Mouse (Mus musculus): ENCODE measurements around the gene Camkv. TPM values are rescaled to one million over a fixed set of nuclear protein-coding genes. Genes with fewer than 3 reads are reported as not detected.

Gene Camkv
- total RNA-seq, 1 experiment from 2014 or later: 3.1 TPM

DNA sequence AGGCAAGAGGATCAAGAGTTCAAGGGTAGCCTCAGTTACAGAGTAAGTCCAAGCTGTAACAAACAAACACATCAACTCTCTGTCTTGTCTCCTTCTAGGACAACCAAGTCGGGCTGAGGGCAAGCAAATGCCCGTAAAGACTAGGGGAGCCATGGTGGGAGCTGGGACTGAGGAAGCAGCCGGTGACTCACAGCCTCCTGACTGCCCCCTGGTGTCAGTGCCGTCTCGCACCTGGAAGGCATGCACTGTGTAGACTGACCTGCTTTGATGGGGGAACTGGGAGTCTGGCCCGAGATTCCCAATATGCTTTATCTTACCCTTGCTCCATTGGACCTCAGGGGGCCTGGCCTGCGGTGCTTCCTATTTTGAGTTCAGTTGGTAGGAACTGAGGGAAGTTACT, 12.5 kb upstream of the Camkv start:
- peak; percentile 61 for DNase-seq

DNA sequence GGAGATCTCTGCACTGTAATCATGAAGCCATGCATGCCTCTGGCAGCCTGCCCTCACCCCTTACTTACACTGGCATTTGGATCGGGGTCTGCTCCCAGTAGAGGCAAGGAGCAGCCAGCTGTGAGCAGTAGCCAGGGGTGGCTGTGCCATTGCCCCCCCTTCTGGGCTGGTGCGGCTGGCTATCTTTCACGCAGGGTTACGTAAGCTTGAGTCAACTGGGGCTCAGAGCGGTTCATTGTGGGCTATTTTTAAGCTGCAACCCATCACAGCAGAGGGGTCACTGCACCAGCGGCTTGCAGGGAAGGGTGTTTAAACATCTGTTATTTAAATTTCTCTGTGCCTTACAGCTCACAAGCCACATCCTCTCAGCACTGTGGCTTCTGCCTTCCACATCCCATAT, 11.5 kb upstream of the Camkv start:
- DNase-seq: no peak

DNA sequence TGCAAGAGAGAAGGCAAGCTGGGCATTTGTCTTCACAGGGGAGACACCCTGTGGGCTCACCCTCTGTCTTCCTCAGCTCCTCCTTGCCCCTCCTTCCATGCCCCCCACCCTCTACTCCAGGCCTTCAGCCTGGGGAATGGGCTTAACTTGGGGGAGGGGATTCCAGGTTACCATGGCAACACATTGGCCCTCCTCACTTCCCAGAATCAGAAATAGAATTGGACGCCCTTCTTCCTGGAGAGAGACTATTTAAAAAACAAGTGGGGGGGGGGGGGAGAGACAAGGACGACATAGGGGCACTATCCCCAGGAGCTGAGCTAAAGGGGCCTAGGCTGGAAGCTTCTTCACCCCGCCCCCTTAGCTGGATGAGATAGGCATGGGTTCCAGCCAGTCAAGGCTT, 10.2 kb upstream of the Camkv start:
- DNase-seq: no peak

DNA sequence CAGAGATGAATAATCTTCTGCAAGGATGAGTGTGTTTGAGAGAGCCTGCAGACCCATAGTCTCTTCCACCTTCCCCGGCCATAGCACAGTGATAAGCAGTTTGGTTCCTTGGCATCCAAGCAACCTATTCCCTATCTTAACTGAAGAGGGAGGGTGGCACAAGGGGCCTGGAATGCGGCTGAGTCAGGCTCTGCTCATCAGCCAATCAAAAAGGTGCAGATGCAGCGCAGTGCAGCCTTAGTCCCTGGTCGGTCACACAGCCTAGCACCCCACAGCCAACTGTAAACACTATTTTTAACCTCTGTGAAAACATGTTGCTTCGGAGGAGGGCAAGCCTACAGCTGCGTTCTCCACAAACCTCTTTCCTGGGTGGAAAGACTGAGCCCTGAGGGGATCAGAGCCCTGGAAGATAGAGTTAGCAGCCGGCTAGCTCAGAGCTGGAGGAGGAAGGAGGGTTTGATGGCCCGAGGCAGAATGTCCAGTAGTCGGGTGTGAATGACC, 8.5 kb upstream of the Camkv start:
- no peak for DNase-seq

DNA sequence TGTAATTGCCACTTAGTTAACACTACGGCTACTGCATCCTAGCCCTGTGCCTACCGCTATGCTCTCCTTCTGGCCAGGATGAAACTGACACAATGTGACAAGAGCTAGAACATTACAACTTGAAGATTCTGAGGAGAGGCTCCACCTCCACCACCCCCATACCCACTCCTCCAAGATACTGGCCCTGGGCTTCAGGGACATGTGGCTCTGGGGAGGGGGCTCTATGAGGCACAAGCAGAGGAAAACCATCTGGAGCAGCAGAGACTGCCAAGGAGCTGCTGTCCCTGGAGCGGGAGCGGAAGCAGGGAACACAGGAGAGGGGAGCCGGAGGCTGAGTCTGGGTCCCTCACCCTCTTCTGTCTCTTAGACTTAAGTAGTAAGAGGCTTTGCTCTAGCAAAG, 7.7 kb upstream of the Camkv start:
- no peak for DNase-seq

DNA sequence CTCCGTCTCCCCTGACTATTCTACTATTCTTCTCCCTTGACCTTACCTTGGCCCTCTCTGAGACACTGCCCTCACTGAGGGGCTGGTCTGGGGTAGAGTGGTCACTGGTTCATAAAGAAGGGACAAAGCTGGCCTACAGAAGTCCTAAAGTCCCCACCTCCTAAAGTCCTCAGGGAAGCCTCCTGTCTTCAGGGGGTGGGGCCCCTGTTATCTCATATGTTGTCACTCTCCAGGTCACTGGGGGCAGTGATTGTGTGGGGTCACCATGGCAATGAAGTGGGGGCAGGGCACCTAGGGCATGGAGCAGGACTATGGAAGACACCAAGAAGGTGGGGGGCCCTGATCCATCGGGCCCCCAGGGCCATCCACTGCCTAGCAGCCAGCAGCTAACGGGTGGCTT, 7.3 kb upstream of the Camkv start, which contains the start of gene Actl11:
Gene Actl11 (plus strand): TSS at position 301 of the 400 bp plus-strand sequence.
- DNase-seq: no peak

DNA sequence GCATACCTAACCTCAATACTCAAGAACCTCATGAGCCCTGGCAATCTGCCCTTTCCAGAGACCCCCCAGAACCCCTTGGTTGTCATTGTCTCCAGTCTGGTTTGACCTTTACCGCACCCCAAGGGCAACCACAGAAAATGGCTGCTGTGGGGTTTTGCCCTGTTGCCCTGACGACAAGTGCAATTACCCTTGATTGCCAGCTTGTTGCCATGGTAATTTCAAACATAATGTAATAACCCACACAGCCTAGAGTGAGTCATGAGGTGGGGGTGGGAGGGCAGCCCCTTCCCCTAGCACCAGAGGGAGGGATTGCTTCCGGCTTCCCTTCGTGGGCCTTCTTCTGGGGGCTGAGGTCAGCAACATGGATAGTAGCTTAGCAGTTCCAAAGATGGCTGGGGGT, 3.3 kb upstream of the Camkv start:
- DNase-seq: no peak

DNA sequence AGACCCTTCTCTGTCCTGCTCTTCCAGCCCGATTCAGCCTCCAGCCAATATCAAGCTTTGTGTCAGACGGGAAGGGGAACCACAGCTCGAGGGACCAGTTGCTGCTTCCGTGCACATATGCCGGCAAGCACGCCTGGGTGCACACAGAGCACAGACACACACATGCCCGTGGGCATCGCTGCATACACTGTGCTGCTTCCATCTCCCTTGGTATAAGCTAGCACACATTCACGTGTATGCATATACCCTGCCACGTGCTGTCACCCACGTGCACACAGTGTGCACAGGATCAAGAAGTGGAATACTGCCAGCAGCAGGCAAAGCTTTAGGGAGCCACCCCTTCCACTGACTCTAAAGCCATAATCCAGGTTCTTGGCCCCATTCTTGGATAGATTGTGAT, 1.3 kb upstream of the Camkv start:
- no peak for DNase-seq

DNA sequence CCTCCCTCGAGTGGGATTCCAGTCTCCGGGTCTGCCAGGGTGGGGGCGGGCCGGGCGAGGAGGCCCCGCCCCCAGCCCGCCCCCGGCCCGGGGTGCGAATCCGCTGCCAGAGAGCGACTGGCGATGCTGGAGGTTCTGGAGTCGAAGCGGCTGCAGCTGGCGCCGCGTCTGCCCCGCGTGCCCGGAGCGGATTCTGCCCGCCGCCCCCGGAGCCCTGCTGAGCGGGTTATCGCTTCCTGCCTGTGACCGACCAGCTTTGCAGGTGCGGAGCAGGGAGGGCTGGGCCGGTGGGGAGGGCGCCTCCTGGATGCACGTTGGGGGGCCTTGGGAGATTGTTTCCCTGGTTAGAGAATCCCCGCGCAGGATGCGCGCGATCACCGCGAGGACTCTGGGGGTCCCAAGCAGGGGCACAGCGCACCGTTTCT, 328 bp downstream of the Camkv start:
- peak; percentile 39 for DNase-seq

DNA sequence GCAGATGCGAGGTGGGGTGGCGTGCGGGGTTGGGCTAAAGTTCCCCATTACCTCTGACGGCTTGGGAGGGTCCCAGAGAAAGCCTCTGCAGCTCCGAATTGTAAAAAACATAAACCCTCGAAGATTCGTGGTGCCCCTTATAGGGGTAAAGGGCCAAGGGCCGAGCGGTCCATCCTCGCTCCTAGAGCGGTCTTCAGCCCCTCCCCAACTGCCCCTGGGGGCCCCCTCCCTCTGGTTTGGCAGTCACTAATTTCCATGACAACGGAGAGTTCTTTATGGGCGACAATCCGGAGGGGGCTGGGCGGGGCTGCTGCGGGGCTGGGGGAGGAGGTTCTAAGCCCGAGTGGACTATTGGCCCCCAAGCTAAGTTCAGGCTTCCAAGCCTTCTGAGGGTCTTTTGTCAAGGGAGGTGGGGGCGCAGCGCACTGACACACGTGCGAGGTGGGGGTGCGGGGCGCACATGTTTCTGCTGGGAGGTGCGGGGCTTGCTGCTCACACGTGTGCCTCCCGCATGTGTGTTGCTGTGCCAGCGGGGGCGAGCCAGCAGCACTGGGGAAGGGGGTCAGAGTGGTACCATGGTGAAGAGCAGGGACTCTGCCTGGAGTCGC, 845 bp downstream of the Camkv start:
- DNase-seq: no peak

DNA sequence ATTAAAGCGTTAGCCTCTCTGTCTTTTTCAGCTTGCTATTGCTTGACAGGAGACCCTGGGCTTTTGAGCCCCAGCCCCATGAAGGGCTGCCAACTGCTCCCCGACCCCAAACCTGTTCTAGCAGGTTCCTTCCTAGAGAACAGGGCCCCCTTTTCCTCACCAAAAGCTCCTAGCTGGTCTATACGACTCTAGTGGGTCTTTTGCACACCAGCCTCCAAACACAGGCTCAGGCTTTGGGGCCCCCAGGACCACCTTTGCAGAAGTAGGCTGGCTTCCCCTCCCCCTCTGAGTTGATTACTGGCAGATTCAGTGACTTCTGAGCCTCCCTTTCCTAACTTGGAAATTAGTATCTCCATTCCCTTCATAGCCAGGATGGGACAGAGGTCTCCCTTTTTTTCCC, 1.4 kb downstream of the Camkv start:
- no peak for DNase-seq

DNA sequence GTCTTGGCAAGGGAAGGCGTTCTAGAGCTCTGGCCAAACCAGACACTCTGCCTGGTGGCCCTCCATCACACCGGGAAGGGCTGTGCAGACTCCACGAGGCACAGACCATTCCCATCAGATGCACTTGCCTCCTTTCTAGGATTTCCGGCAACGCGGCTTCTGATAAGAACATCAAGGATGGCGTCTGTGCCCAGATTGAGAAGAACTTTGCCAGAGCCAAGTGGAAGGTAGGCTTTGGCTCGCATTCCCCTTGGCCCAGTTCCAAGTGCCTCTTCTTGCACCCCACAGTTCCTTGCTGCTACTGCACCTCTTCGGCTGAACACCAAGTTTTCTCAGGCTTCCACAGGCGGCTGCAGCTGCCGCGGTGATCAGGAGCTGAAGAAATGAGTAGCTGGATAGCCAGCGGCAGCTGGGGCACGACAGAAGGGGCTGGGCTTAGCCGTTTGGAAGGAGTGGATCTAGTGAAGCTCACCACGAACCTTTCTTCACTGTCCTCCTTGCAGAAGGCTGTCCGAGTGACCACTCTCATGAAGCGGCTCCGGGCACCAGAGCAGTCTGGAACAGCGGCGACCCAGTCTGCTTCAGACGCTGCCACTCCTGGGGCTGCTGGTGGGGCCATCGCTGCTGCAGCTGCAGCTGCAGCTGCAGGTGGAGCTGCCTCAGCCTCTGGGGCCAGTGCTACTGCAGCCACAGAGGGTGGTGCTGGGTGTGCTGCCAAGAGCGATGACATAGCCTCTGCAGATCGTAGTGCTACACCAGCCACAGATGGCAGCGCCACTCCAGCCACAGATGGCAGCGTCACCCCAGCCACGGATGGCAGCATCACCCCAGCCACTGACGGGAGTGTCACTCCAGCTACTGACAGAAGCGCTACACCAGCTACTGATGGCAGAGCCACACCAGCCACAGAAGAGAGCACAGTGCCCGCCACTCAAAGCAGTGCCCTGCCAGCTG, 12.0 kb downstream of the Camkv start:
- no peak for DNase-seq

DNA sequence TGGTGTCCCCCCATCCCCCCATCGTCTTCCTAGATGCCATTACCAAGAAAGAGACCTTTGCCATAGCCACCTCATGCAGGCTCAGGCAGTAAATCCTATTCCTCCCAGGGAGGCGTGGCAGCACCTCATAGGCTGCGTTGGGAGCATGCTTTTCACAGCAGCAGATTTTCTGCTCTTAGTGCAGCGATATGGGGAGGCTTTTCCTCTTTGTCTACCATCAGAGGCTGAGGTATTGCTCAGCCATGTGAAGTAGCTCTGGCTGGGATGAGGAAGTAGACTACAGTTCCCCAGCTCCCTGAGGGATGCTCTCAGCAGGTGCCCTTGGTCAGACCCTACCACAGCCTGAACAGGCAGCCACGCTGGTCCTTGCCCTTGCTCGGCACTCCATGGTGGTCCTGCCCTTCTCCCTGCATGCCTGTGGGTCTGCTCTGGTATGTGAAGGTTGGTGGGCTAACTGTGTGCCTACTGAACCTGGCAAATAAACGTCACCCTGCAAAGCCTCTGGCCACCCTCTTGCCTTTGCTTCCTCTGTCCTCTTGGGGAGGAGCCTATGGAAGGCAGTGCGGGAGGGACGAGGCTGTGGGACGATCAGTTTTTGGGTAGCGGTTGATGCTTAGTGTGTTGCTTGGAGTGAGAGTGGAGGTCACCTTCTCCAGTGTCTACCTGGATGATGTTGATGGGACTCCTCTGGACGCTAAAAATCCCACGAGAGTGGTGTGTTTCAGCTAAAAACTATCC, 13.9 kb downstream of the Camkv start:
- no peak for DNase-seq

DNA sequence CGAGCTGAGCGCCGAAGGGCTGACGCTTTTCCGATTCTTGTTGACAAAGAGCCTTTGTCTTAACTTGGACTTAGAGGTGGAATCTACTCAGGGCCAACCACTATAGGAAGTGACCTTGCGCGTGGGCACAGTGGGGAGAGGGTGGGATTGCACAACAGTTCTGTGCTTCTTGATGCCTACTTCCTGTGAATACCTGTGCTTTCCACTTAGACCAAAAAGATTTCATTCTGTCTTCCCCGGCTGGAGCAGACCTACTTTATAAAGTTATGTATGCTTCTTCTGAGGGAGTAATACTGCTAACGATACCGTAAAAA, 14.4 kb downstream of the Camkv start, which contains the start of gene Traip:
Gene Traip (plus strand): TSS at position 215 of the 314 bp plus-strand sequence.
- no peak for DNase-seq

DNA sequence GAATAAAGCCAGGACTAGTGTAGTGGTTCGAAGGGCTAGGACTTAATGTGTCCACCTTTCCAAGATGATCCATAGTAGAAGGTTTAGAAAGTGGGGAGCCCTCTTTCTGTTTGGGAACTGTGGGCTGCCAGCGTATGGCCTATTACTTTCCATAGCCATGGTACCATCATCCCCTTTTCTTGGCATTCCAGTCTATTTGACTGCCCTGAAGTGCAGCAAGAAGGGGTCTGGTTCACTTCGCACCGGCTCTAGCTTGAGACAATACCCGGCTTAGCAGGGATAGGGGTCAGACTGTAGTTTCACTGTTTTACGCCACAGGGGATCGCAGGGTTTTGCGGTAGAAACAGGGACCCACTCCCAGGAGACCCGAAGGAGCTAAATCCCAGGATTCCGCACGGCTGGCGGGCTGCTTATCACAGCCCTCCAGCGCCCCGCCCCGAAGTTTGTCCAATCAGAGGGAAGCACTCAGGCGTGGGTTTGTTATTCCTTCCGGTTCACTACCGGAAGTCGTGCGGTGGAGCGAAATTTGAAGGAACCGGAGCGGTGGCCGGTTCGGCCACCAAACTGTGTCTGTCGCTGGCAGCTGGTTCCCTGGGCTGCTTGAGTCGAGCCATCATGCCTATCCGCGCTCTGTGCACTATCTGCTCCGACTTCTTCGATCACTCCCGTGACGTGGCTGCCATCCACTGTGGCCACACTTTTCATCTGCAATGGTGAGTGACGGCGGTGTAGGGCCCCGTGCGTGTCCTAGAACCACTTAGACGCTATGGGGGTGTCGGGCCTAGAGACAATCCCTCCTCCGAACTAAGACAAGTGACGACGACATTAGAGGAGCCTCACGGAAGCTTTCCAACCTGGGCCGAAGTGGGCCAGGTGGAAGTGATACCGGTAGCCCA, 15.2 kb downstream of the Camkv start:
- DNase-seq: peak; percentile 94

DNA sequence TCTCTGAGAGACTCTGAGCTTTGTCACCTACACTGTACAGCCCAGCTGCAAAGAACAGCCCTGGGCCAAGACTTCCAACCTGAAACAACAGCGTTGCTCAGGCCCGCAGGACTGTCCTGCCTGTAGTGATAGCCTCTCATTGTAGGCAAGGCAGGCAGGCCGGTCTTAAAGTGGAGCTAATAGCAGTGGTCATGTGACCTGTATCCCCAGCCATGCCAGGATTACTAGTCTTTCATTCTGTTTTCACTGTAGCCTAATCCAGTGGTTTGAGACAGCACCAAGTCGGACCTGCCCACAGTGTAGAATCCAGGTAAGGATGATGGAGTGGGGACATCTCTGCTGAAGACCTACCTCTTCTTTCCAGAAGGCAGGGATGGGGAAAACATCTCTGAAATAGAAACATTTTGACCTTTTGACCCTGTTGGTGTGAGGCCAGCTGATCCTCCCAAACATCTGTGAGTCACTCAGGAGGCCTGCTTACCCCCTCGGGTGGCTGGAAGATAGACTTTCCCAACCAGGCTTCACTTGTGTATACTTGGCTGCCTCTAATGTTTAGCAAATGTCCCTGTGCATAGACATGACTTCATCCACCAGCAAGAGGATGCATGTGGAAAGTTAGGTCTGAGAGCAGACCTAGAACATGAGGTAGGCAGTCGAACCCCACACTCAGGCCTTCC, 20.3 kb downstream of the Camkv start:
- DNase-seq: no peak

DNA sequence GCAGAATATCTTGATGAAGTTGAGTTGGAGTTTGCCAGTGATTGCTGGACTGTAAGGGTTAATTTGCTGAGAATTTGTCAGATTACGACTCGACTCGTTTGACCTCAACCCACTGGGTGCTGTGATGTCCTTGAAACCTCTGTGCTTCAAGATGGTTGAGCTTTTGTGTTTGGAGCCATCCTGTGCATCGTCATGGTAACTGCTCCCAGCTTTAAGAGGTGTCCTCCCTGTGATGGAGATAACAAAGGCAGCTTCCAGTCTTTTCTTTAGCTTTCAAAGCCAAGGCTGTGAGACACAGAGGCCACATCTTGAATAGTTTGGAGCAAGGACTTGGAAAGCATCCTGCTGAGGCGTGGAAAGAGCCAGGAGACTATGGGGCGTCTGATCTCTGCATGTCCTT, 21.7 kb downstream of the Camkv start:
- no peak for DNase-seq

DNA sequence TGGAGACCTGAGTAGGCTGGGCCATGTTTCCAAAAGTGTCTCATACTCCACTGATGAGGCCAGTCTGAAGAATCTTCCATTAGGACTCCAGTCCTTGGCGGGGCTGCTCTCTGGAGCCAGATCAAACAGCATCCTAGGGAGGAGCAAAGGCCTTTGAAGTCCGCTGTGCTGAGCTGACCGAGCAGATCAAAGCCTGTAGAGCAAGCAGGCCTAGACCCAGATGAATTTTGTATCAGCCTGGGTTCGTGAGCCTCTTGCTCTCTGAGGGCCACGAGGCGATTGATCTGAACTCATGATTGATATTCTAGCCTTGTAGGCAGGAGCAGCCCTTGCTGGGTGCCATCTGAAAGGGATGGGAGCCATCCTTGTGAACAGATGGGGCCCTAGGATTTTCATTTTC, 24.4 kb downstream of the Camkv start:
- peak; percentile 37 for DNase-seq

DNA sequence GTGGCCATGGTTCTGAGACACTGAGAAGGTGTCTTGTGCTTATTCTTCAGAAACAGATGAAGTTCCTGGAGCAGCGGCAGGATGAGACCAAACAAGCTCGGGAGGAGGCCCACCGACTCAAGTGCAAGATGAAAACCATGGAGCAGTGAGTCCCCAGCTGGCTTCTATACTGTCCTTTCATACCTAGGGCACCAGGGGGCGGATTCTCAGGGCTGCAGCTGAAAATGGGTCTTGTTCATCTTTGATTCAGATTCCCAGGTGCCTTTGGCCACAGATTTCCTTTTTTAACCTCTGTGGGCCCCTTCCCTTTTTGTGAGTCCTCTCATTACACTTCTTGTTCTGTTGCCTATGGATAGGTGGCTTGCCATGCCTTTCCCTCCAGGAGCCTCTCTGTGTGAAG, 25.5 kb downstream of the Camkv start:
- DNase-seq: no peak

DNA sequence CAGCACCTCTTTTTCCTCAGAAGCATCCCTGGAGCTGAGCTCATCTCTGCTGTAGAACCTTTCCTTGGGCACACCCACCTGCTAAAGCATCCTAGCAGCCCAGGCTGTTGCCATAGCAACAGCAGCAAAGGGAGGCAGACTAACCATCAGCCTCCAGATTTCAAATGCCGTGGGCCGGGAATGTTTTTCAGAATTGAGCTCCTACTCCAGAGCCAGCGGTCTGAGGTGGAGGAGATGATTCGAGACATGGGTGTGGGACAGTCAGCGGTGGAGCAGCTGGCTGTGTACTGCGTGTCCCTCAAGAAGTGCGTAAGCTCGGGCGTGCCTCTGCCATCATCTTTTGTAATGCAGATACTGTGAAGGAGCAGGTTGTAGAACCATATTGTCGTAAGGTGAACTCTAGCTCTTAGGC, 25.9 kb downstream of the Camkv start:
- DNase-seq: no peak

DNA sequence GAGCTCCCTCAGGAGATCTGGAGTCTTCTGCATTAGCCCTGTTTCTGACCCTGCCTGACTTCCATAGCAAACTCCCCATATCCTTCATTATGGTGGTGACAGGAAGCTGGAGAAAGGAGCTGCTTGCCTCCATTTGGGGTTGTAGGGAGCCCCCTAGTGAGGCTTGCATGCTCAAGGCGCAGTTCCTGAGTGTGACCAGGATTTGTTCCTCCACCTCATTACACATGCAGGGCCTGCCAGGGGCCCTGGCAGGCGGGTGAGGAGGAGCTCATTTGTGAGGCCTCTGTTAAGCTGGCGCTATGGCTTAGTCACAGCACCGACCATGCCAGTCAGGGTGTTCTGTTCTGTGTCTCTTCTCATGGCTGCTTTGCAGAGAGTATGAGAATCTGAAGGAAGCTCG, 26.4 kb downstream of the Camkv start:
- DNase-seq: no peak

Measured in adrenal gland, postnatal 25 days (tissue).